Comparison of ENCODE assay signal across 9 mouse cellular contexts in the genomic region with DNA sequence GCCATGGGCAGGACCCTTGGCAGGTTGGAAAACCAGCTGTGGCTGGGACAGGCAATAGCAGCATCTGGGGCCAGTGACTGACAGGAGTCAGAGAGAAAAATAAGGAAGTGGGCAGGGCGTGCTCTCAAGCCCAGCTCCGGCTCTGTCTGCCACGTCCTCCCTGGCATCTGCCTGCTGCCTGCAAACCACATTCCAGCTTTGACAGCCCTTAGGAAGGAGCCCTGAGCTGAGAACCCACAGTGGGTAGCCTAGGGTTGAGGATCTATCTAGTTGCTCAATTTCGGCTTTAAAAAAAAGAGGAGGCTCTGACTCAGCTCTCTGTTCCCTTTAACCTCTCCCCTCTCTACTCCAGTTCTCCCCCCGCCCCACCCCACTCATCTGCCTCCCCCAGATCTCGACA. TPM values are rescaled to one million over a fixed set of nuclear protein-coding genes. Genes with fewer than 3 reads are reported as not detected.
A peak's percentile ranks its signal among the peaks of the same experiment; 100 is the strongest.
DNase-seq lines count a peak whose midpoint lies in the region; ATAC-seq and TF ChIP-seq lines count a peak whose summit lies in the region.
"Had no signal": no experiment of that assay in that cellular context is flagged by ENCODE, and none has a peak within 500 bp of the region (broad histone marks: within the 10 kb centered on the region; RNA-seq: fewer than 3 reads in every experiment).

No protein-coding gene starts in this region.

- DNase-seq in kidney, postnatal 4 days = peak; percentile 24 to 58
- no peak for DNase-seq in kidney, adult 2 months
- DNase-seq in lung, postnatal 0 days (ENCODE audit: low spot score) = peak; percentile 76
- DNase-seq in thymus, postnatal 0 days (ENCODE audit: low spot score) = peak; percentile 50
- DNase-seq in cerebellum, postnatal 14 days = no peak
- no peak for DNase-seq in gastrocnemius, adult 18-20 months (ENCODE audit: low spot score)

- peaks cover 12% of the 10 kb centered on the region; the same call in 1 of the 2 replicates for H3K4me1 ChIP-seq in kidney, adult 2 months (ENCODE audit: control insufficient read depth, insufficient read depth, low read length)
- H3K4me1 ChIP-seq in lung, postnatal 0 days (ENCODE audit: insufficient read depth, low read depth, low read length) = peaks cover 5% of the 10 kb centered on the region

- no peaks in the 10 kb centered on the region for H3K27me3 ChIP-seq in kidney, adult 2 months (replicated peaks; ENCODE audit: control insufficient read depth, insufficient read depth, low read length)
- no peaks in the 10 kb centered on the region for H3K27me3 ChIP-seq in lung, postnatal 0 days (replicated peaks; ENCODE audit: insufficient read depth, low read length)

- peak; percentile 82 for ATAC-seq in granulocyte monocyte progenitor cell, adult 5-6 weeks (replicated peaks; ENCODE audit: poor library complexity, severe bottlenecking)
- peak; percentile 20 for ATAC-seq in lung, postnatal 0 days
- ATAC-seq in erythroblast, adult 5-6 weeks (replicated peaks; ENCODE audit: low FRiP score, poor library complexity, severe bottlenecking) = no peak
- ATAC-seq: hindbrain, postnatal 0 days had no signal

- TF ChIP-seq POLR2A in kidney, adult 2 months (IDR thresholded peaks at IDR 0.05; ENCODE audit: low read depth, low read length) = no peak

- TF ChIP-seq EP300 in lung, postnatal 0 days (IDR thresholded peaks at IDR 0.05) = no peak

- H3K27ac ChIP-seq in kidney, adult 2 months (ENCODE audit: insufficient read depth, low read depth, low read length) = no peak overlapping the region
- H3K27ac ChIP-seq in lung, postnatal 0 days (ENCODE audit: low read length) = peak overlapping the region; percentile 76
- H3K27ac ChIP-seq: hindbrain, postnatal 0 days had no signal

- H3K4me2 ChIP-seq in lung, postnatal 0 days (replicated peaks; ENCODE audit: low read depth, low read length) = no peak overlapping the region

- no peak overlapping the region for H3K9ac ChIP-seq in lung, postnatal 0 days (replicated peaks; ENCODE audit: low read depth)

- no peak for TF ChIP-seq CTCF in kidney, adult 2 months (conservative IDR thresholded peaks at IDR 0.05; ENCODE audit: insufficient read depth, insufficient read length, low read depth, low read length)
- TF ChIP-seq CTCF in lung, postnatal 0 days (IDR thresholded peaks at IDR 0.05) = no peak

- H3K9me3 ChIP-seq in lung, postnatal 0 days (ENCODE audit: low read length) = no peaks in the 10 kb centered on the region

- no peak overlapping the region for H3K4me3 ChIP-seq in kidney, adult 2 months (ENCODE audit: insufficient read depth, low read depth, low read length)
- H3K4me3 ChIP-seq in lung, postnatal 0 days (ENCODE audit: low read depth, low read length) = no peak overlapping the region

- no peaks in the 10 kb centered on the region for H3K36me3 ChIP-seq in kidney, adult 2 months (ENCODE audit: control insufficient read depth, insufficient read depth, low read length)
- no peaks in the 10 kb centered on the region for H3K36me3 ChIP-seq in lung, postnatal 0 days (ENCODE audit: insufficient read depth, low read length)

- WGBS in kidney, adult 2 months = 36% methylated on average over 6 of the region's 6 CpGs
- 25% methylated on average over 6 of the region's 6 CpGs for WGBS in lung, postnatal 0 days

RNA-seq across cellular contexts. Expression of a gene that starts 11.6 kb away (rescaled TPM):
- polyA plus RNA-seq in kidney, adult 2 months (2012; rRNA removed) = 31.7 and 34.5 TPM in 2 replicates
- total RNA-seq in granulocyte monocyte progenitor cell, adult 5-6 weeks (2014; fragmentation: Nextera tagmentation) = 18.6 and 18.8 TPM in 2 replicates
- total RNA-seq in granulocyte monocyte progenitor cell, adult 5-6 weeks (2017) = 26.5 and 46.7 TPM in 2 replicates
- 11.8 and 13.1 TPM in 2 replicates for polyA plus RNA-seq in lung, postnatal 0 days (2015; fragmentation: Nextera tagmentation; extraction: Ambion mirVana)
- 19.8 and 21.0 TPM in 2 replicates for polyA plus RNA-seq in thymus, postnatal 0 days (2015; fragmentation: Nextera tagmentation; extraction: Ambion mirVana)
- 10 to 100 TPM; 15.6 to 17.1 TPM for total RNA-seq in gastrocnemius, adult 18-20 months (2021)
- 2.5 and 3.5 TPM in 2 replicates for total RNA-seq in erythroblast, adult 5-6 weeks (2015; ENCODE audit: low replicate concordance)
- total RNA-seq in erythroblast, adult 5-6 weeks (2017; ENCODE audit: low replicate concordance) = 7.4 and 7.8 TPM in 2 replicates

RNA-seq across cellular contexts. Expression of a gene that starts 16.7 kb away (rescaled TPM):
- polyA plus RNA-seq in kidney, adult 2 months (2012; rRNA removed) = 19.7 and 20.8 TPM in 2 replicates
- 26.3 and 29.8 TPM in 2 replicates for total RNA-seq in granulocyte monocyte progenitor cell, adult 5-6 weeks (2014; fragmentation: Nextera tagmentation)
- 41.4 and 47.9 TPM in 2 replicates for total RNA-seq in granulocyte monocyte progenitor cell, adult 5-6 weeks (2017)
- 16.9 and 20.0 TPM in 2 replicates for polyA plus RNA-seq in lung, postnatal 0 days (2015; fragmentation: Nextera tagmentation; extraction: Ambion mirVana)
- polyA plus RNA-seq in thymus, postnatal 0 days (2015; fragmentation: Nextera tagmentation; extraction: Ambion mirVana) = 54.4 and 64.4 TPM in 2 replicates
- 1 to 10 TPM; 4.3 to 5.1 TPM for total RNA-seq in gastrocnemius, adult 18-20 months (2021)
- total RNA-seq in erythroblast, adult 5-6 weeks (2015; ENCODE audit: low replicate concordance) = 7.1 and 7.9 TPM in 2 replicates
- total RNA-seq in erythroblast, adult 5-6 weeks (2017; ENCODE audit: low replicate concordance) = 7.9 and 9.8 TPM in 2 replicates

Comparison
In these comparisons a context has a peak if more than half of its experiments do, and no peak if none do; other contexts are left out.
1. DNase-seq: peak in kidney, postnatal 4 days (2 of 2), lung, postnatal 0 days (single experiment) and thymus, postnatal 0 days (single experiment); none in kidney, adult 2 months (single experiment), cerebellum, postnatal 14 days (0 of 2) and gastrocnemius, adult 18-20 months (single experiment).